Mouse (Mus musculus): ENCODE data around the gene Arhgef12.
"Not testable (repeated sequence)": the region's sequence is repeated elsewhere in the genome, so short reads cannot be mapped to it uniquely, and the experiment has no call there.

The Arhgef12 gene

DNA sequence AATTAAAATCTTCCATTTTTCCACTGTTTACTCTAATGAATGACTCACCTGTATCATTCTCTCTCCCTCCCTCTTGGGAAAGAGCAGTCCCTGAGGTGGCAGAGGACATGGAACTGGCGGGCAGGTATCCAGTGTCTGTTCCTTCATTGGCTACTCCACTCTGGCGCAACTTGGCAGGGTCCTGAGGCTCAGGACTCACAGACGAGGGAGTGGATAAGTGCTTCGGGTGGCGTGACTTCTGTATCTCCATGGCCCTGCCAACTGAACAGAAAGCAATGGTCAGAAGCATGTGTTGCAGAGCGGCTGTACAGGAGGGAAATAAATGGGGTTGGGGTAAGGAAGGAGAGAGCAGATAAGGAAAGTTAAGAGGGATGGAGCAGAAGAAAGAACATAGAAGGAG lies 109.5 kb downstream of the Arhgef12 start:
- no peak for DNase-seq

- no peak for DNase-seq
These were observed 111.7 kb downstream of the Arhgef12 start for GRCm38 (mm10) chr9:42995298-42995697.

DNA sequence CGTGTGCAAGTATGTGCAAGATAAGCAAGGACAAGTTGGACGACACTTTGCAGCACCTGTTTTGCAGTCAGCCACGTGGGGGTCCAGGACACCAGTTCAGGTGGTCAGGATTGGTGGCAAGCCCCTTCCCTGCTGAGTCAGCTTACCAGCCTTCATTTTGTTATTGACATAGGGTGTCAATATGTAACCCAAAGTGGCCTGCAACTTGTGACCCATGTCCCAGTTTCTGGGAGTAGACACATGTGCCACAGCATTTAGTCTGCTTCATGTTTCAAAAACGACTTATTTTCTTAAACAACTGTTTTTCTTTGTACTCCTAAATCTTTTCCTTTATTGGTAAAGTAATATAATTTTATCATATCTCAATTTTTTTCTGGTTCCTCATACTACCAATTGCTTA lies 112.3 kb downstream of the Arhgef12 start:
- DNase-seq = no peak

DNA sequence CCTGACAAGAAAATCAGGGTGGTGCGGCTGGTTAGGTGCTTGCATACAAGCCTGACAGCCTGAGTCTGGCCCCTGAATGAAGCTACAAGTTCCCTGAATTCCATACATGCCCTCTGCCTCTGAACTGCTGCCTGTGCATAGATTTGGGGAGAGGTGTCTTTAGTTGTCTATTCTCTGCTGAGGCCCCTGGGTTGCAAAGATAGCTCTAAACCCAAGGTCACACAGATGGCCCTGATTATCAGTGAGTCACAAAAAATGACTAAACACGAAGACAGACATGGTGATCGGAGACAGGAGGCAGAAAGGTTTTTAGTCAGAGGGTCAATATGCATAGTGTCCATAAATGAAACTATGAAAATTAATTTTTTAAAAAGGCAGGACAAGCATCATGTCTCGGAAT lies 113.4 kb downstream of the Arhgef12 start:
- DNase-seq = no peak

- DNase-seq = no peak
These were observed 119.1 kb downstream of the Arhgef12 start for GRCm38 (mm10) chr9:42987988-42988387.

DNA sequence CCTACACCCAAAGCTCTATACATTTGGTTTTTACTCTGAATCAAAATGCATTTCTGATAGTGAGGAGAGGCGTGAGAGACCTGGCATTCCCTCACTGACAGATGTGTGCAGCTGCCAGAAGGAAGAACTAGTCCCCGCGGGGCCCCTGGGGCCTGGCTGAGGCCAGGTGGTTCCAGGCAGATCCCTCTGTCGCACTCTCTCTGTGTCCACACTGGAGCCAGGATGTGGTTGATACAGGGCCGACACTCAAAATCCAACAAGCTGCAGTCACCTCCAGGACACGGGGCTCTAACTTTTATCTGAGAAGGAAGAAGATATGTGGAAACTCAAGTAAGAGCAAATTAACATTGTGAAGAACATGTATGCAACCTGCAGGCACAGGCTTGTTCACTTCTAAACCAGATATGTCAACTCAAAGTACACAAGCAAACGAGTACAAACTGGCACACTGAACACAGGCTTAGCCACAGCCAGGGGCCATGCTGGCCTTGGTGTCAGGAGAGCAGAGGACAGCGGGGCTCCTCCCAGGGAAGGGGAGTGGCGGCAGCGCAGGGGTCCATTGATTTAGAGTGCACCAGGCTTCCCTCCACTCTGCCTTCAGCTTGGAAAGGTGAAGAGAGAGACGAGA lies 138.0 kb downstream of the Arhgef12 start:
- no peak for DNase-seq

- DNase-seq = no peak
These were observed 139.3 kb downstream of the Arhgef12 start for GRCm38 (mm10) chr9:42967731-42968130.

GRCm38 (mm10) chr9:42964809-42965208 lies 142.2 kb downstream of the Arhgef12 start:
- DNase-seq = not testable (repeated sequence)

- DNase-seq = no peak
These were observed 142.7 kb downstream of the Arhgef12 start for GRCm38 (mm10) chr9:42964366-42964765.

DNA sequence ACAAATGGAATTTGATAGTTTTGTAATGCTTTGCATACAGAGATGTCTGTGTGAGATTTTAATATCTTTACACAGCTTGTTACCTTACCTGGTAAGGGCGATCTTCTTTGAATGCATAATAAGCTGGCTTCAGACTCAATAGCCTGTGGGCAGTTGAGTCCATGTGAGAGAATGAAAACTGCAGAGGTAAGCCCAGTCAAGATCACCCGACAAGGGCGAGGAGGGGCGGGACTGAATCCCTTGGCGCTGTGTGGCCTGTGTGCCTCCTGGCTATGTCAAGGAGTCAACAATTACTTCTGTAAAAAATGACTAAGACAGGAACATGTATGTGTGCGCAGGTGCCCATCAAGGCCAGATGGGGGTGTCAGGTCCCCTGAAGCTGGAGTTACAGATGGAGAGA lies 144.5 kb downstream of the Arhgef12 start:
- no peak for DNase-seq

- DNase-seq = peak; percentile 25
These were observed 148.6 kb downstream of the Arhgef12 start for GRCm38 (mm10) chr9:42958401-42958800.

DNA sequence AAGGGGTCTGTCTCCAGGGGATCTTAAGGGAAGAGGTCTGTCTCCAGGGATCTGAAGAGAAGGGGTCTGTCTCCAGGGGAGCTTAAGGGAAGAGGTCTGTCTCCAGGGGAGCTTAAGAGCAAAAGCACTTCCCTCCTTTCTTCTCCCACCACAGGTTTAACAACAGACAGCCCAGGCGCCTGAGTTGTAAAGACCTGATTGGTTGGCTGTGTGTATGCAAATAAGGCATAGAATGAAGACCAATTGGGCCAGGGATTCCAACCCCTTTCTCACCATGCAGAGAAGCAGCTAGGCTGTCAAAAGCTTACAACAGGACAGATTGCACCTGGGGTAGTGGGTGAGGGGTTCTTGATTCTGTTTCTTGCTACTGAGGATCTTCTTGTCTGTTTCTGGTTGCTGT lies 158.7 kb downstream of the Arhgef12 start:
- no peak for DNase-seq

DNA sequence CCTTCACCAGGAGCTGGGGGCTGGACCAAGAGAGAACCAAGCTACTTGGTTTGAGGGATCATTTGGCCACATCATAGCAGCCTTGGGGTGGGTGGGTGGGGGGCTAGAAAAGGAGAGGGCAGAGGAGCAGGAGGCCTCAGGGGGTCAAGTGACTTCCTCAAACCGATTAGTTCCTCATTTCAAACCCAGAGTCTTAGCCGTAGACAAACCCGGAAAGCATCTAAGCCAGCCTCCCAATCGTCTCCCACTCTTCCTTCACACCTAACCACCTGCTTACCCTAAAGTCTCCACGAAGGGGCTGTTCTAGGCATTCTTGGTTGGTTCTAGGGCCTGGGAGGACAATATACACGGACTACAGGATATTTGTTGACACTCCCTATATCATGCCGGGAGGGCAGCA lies 161.9 kb downstream of the Arhgef12 start:
- DNase-seq = no peak

DNA sequence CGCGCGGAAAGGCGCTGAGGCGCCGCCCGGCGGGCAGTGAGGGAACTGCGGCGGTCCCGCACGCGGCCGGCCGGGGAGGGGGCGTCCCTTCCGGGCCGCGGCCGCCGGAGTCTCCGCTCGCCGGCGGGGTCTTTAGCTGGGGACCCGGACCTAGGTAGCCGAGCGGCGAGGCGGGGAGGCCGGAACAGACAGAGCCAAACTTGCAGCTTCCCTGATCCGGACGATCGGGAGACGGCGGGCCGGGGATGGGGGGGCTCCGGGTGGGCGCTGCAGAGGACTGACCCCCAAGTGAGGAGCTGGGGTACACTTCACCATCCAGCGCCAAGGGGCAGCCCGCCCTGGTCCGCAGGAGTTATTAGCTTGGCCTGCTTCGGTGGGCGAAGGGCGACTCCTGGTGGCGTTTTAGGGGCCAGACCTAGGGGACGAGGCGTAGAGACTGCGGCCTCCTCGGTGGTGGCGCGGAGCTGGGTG lies 162.5 kb downstream of the Arhgef12 start:
- DNase-seq = peak; percentile 93

DNA sequence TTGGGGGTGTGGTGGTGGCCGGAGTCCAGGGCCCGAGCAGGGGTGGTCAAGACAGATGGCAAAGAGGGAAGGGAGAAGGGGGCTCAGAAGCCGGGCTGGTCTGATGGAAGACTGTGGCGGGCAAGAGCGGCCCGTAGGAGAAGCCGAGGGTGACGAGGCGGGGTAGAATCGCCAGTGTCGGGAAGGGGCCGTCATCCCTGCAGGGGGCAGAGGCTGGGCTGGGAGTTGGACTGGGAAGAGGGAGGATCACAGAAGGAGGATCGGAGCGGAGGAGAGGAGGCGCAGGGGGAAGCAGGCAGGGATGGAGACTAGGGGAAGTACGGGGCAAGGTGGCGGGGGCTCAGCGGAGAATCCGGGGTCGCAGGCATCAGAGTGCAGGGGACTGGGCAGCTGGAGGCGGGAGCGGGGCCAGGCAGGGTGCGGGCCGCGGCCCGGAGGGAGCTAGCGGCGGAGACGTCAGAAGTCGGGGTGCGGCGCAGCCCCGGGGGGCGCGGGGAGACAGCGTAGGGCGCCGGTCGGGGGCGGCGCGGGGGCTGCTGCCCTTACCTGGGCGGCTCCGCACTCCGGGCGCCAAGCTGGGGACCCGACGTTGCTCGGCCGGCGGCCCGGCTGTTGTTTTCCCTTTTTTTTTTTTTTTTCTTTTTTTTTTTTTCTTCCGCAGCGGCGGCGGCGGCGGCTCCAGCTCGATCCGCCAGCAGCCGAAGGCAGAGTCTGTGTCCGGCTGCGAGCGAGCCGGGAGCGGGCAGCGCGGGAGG lies 163.1 kb downstream of the Arhgef12 start, which contains the start of gene Grik4:
Grik4 (minus strand) TSS at position 713 of the 755 bp plus-strand sequence.
- peak; percentile 62 for DNase-seq

DNA sequence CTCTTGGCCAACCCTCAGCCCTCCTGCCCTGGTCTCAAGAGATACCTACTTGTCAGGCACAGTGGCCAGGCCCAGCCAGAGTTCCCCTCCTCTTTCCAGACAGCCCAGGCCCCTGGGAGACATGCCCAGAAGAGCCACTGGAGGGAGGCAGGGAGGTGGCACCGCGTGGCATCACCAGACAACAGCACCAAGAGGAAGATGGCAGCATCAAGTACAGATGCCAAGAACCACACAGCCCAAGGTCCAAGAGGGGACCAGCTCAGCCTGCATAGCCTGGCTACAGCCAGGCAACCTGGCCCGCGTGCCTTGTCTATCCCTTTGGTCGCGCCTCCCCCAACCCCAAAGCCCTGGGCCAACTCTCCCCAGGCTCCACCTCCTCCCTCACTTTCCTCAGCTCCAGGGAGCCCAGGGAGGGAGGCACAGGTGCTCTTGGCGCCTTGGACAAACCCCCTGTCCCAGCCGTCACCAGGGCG lies 163.9 kb downstream of the Arhgef12 start:
- DNase-seq = peak; percentile 49

- DNase-seq = no peak
These were observed 164.9 kb downstream of the Arhgef12 start for GRCm38 (mm10) chr9:42942148-42942547.

GRCm38 (mm10) chr9:42932146-42932545 lies 174.9 kb downstream of the Arhgef12 start:
- DNase-seq = no peak

GRCm38 (mm10) chr9:42927498-42927897 lies 179.5 kb downstream of the Arhgef12 start:
- DNase-seq = peak; percentile 60

DNA sequence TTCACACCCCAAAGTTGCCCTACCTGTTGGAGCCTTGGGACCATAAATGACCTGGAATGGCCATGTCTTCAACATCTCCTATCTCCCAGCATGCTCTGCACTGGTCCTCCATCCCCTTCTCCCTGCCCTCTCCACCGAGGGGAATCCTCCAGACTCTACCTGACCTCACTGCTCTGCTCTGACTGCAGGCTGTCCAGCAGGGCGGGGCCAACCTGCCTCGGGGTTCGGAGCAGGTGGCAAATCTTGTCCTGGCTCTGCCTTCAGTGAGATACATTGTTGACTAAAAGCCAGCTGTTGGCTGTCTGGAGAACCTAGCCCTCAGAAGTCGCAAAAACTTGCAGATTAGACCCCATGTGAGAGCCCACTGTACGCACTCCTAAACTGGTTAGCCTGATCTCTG lies 180.5 kb downstream of the Arhgef12 start:
- no peak for DNase-seq

DNA sequence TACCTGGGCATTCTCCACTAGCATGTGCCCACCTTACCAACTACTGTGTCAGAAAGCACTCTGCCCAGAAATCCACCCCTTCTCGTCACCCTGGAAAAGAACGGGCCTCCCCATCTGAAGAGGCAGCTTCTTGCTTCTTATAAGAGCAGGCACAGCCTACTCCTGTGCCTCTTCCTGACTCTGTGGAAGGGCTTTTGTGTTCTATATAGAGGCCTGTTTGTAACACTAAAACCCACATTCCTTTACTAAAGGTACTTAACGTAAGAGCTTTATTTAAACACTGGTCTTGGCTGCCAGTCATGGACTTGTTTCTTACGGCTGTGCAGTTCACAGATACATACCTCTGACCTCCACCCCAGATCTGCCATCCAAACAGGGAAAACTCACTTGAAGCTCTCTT lies 185.2 kb downstream of the Arhgef12 start:
- no peak for DNase-seq

DNA sequence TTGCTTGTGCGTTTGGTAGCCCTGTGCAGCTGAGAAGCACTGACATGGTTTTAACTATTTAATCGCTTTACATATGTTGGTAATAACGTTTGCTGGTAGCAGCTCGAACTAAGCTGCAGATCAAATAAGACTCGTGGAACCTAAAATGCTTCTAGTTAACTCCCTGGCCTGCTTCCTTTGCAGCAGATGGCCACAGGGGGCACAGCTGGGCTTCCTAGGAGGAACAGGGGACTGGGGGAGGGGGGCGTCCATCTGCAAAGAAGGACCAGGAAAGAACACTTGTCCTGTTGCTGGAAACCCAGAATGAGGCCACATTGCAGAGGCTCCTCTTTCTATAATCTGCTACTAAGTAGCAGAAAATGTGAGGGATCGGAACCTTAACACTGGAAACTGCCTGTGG lies 186.8 kb downstream of the Arhgef12 start:
- peak; percentile 55 for DNase-seq

DNA sequence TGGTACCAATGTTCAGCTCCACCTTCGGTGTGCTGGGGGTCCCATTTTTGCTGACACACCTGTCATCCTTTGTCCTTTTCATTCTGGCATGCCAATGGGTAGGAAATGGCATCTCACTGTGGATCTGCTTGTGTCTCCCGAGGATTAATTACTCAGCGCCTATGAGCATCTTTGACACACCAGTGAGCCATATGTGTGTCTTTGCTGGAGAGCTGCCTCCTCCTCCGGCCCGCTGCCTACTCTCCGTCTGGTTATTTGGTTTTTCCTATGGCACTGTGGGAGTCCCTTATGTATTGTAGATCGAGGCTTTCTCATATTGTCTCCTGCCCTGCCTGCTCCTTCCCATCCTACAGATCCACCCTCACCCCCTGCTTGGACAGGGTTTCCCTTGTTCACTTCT lies 189.1 kb downstream of the Arhgef12 start:
- DNase-seq = no peak

All from lung, postnatal 10 days (tissue).